Mouse (Mus musculus) erythroblast, embryonic 14.5 days (primary cell): ENCODE data around the gene Anxa7.

ENCODE experiments used
- GATA1 ChIP-seq: IDR thresholded peaks from 2 replicates; pipeline ENCODE4 v1.6.1; 2012; ENCODE audit warnings: low read length, inconsistent platforms, mixed read lengths
- TAL1 ChIP-seq: IDR thresholded peaks from 3 replicates; pipeline ENCODE4 v1.6.1; 2012; ENCODE audit warnings: low read length, inconsistent platforms, mixed read lengths

- TF ChIP-seq TAL1 (no peak), GATA1 (no peak)
Measured at GRCm38 (mm10) chr14:20508424-20508823, 28.5 kb upstream of the Anxa7 start.
